Mouse (Mus musculus): Measurements from ENCODE around the gene 4930558C23Rik.

GRCm38 (mm10) chr3:95439670-95440069 is 37.0 kb upstream of the 4930558C23Rik start:
- TF ChIP-seq CTCF (IDR thresholded peaks at IDR 0.05; ENCODE audit: low read depth, low read length) = no peak
- TF ChIP-seq POLR2A (IDR thresholded peaks at IDR 0.05; ENCODE audit: extremely low read depth, insufficient read depth, low read length) = no peak

Measured in liver, adult 2 months (tissue).